Mouse (Mus musculus) adrenal gland, postnatal 36 days (tissue): ENCODE measurements at regions not wholly inside any gene's neighbourhood (a gene's known extent, or its start where the extent isn't known, plus 50 kb on each side); places are given as distances from the start of the nearest gene placed in this dataset.

ENCODE experiments used
- DNase-seq, 2 experiments: peaks; one replicate each; pipeline ENCODE4 v3.0.0; 2021; ENCODE audit warnings: mixed read lengths in 1 of 2

- DNase-seq: no peak
These were observed 291.6 kb downstream of the Isl1 start for GRCm38 (mm10) chr13:116017886-116018285.

GRCm38 (mm10) chr13:116003733-116004132 lies 305.8 kb downstream of the Isl1 start:
- peak; percentile 17 to 32 for DNase-seq

DNA sequence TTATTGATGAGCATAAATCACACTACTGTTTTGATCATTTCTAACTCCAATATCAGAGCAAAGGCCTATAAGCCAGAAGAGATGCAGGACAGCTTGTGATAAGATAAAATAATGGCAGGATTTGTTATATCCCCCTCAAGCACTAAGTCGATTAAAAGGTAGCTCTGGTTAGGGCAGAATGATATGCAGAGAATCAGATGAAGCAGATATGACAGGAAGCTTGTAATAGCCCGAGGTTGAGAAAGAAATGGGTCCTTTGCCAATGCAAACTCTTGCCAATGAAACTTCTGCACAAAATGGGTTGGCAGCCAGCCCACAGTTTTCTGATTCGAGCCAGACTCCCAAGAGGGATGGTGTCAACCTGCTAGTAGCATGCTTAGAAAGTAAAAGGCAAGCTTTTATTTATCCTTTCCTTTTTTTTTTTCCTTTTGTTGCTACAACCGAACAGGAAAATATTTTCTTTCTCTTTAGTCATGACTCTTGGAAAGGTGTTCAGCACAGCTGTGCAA lies 307.0 kb downstream of the Isl1 start:
- peak; percentile 85 to 86 for DNase-seq

- peak; percentile 48 to 51 for DNase-seq
These were observed 318.9 kb downstream of the Isl1 start for GRCm38 (mm10) chr13:115990591-115990990.

DNA sequence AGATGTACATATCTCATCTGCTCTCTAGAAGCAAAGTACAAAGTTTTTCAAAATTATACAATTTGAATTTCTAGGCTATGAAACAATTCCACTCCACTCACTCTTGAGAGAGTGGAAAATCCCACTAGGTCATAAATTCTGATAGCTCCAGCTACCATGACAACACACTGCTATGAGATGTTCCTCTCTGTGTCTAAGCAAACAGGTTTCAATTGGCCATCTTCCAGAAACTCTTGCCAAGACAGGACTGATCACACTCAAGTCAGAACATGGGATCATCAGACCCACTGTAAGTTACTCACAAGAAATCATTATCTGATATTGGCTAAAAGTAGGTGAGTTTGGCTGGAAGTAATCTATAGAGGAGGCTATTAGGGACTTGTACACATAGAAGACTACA lies 320.4 kb downstream of the Isl1 start:
- peak in 1 of 2 experiments; percentile 9 for DNase-seq

GRCm38 (mm10) chr13:115986282-115986681 lies 323.2 kb downstream of the Isl1 start:
- DNase-seq: peak in 1 of 2 experiments; percentile 13

DNA sequence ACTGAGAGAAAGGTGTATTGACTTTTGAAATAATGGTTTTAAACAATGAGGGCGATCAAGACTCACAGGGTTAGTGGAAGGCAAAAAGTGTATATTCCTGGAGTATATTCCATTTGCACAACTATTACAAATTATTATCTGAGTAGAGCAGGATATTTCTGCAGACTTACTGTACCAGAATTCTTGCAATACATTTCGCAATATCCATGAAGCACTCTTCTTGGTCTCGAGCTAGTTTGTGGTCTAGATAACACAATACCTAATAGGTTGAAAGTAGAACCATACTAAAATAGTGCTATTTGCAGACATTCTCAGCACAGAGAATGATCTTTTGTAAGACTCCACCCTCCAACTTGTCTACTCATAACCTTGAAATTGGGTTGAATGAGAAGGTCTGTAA lies 323.8 kb downstream of the Isl1 start:
- no peak for DNase-seq

DNA sequence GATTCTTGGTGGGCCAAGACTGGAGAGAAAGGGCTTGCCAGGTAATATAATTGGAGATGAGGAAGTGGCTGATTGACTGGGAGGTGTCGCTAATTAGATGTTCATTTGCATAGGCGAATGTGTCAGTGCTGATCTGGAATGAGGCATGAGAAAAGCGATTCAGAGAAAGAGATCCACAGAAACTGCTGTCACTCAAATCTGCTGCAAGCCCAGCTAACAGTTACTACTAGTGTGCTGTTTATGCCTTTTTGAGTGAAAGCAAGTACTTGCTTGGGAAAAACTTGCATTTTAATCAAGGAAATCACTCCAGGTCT lies 331.6 kb downstream of the Isl1 start:
- DNase-seq: no peak

DNA sequence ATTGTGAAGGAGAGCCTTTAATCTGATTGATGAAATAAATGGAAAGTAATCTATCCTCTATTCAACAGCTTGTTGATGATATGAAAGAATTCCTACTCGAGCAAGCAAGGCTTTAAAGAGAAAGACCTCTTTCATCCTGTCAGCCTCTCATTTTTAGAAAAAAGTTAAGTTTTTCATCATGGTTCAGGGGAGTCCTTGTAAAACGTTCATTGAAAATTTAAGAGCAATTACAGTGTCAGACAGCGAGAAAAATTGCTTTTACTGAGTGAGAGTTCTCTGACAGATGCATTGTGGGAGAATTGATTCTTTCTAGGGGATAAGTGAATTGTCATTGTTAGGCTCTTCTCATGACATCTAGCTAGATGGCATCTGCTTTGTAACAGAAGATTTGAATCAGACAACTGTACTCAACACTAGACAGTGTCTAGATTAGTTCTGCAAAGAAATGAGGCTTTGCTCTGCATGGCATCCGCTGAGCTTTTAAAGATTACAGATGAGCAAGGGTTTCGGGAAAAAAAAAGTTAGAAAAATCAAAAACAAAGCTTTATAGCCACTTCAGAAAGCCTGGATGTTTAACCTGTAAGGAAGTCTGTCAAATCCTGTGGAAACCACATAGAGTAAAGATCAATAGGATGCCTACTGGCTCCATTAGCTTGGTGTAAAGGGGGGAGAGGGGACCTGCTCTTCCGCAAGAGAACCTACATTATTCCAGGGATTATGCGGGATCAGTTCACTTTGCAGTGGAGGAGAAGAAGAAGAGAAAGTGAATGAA lies 332.2 kb downstream of the Isl1 start:
- DNase-seq: no peak
